Mouse (Mus musculus) limb, embryonic 14.5 days (tissue): ENCODE measurements at regions not wholly inside any gene's neighbourhood (a gene's known extent, or its start where the extent isn't known, plus 50 kb on each side); places are given as distances from the start of the nearest gene placed in this dataset.

Source experiments
- ATAC-seq: fragments of 200-750 bp; cut with Nextera tagmentation; 2 replicates; pipeline ENCODE4 v1.8.0; 2017; ENCODE audit warnings: low read depth, moderate number of reproducible peaks, moderate TSS enrichment; ENCODE audit not compliant: low FRiP score
- DNase-seq: peaks from one replicate; pipeline ENCODE4 v3.0.0-alpha.2; 2015; ENCODE audit warnings: low spot score
- H3K27ac ChIP-seq: fragments of 300-500 bp; sonication (generic); replicated peaks from 2 replicates; pipeline ENCODE4 v1.5.1; 2014; ENCODE audit warnings: low read depth, mild to moderate bottlenecking, low read length, moderate library complexity, mixed read lengths
- H3K27me3 ChIP-seq: fragments of 300-500 bp; sonication (generic); 2 replicates; pipeline ENCODE4 v1.6.1; 2014; ENCODE audit warnings: low read length, mixed read lengths; ENCODE audit not compliant: control insufficient read depth, insufficient read depth
- H3K36me3 ChIP-seq: fragments of 300-500 bp; sonication (generic); 2 replicates; pipeline ENCODE4 v1.6.1; 2014; ENCODE audit warnings: mild to moderate bottlenecking, low read length, moderate library complexity, mixed read lengths; ENCODE audit not compliant: control insufficient read depth, insufficient read depth
- H3K4me1 ChIP-seq: fragments of 300-500 bp; sonication (generic); 2 replicates; pipeline ENCODE4 v1.6.1; 2014; ENCODE audit warnings: antibody characterized with exemption, low read length, mixed read lengths; ENCODE audit not compliant: control insufficient read depth, insufficient read depth
- H3K4me2 ChIP-seq: fragments of 300-500 bp; sonication (generic); replicated peaks from 2 replicates; pipeline ENCODE4 v1.6.1; 2014; ENCODE audit warnings: low read depth, mild to moderate bottlenecking, low read length, moderate library complexity; ENCODE audit not compliant: severe bottlenecking
- H3K4me3 ChIP-seq: fragments of 300-500 bp; sonication (generic); replicated peaks from 2 replicates; pipeline ENCODE4 v1.5.1; 2014; ENCODE audit warnings: low read length
- H3K9ac ChIP-seq: fragments of 300-500 bp; sonication (generic); 2 replicates; pipeline ENCODE4 v1.6.1; 2014; ENCODE audit warnings: mild to moderate bottlenecking, low read depth, low read length, moderate library complexity; ENCODE audit not compliant: severe bottlenecking
- H3K9me3 ChIP-seq: fragments of 300-500 bp; sonication (generic); 2 replicates; pipeline ENCODE4 v1.6.1; 2016; ENCODE audit warnings: low read length; ENCODE audit not compliant: control insufficient read depth
- POLR2A ChIP-seq: fragments of 200-500 bp; IDR thresholded peaks from 2 replicates; pipeline ENCODE4 v1.8.0; 2012; ENCODE audit warnings: inconsistent platforms, mild to moderate bottlenecking, moderate library complexity, borderline replicate concordance; ENCODE audit not compliant: insufficient read depth, insufficient read length; ENCODE audit errors: extremely low read depth
- WGBS: fragments of 180-500 bp; shearing (Covaris S2); extraction: QIAGEN DNeasy Blood & Tissue Kit; methylation state at CpG from one replicate; pipeline ENCODE4 v1.1.7; 2014; 5-methylcytosine and 5-hydroxymethylcytosine counted together

DNA sequence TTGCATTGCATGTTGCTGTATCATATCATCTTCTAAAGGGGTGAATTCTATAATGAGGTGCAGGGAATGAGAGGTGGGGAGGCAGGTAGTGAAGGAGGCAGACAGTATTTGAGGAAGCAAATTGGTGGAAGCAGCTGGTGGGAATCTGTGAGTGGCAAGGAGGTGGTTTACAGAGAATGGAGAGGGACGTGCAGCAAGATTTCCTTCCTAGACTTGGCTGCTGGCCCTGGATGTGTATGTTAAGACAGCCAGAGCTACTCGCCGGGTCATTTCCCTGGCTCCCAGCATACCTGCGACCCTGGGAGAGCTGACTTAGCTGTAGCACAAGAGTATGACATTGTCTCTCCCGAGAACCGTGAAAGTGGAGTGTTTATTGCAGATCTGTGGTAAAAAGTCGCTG is 937.7 kb downstream of the Synb start:
- Histone ChIP-seq H3K36me3 (no peaks in the 10 kb centered on the region), H3K27ac (no peak overlapping the region), H3K27me3 (no peaks in the 10 kb centered on the region), H3K4me1 (no peaks in the 10 kb centered on the region), H3K9me3 (no peaks in the 10 kb centered on the region), H3K4me2 (no peak overlapping the region), H3K4me3 (no peak overlapping the region), H3K9ac (no peak overlapping the region)
- TF ChIP-seq POLR2A: no peak
- DNase-seq (no peak), ATAC-seq (no peak)
- 51% methylated on average over 7 of the region's 7 CpGs for WGBS

DNA sequence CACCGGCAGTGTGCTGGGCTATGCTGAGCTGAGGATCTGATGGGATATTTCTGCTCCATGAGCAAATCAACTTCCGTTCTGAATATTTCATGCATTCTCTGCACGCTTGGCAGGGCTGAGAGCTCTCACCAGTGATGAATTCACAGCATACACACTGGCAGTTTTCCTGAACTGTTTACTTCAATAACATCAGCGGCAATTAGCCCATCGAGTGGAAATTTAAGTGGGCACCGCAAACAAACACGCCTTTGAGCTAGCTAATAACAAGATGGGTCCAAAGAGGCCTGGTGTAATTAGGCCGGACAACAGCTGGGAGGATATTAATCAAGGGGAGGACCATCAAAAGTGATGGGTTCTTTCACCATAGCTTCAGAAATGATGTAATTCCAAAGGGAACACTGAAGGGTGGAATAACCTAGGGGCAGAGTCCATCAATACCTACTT is 938.6 kb downstream of the Synb start:
- H3K36me3 ChIP-seq: no peaks in the 10 kb centered on the region
- ATAC-seq (no peak), DNase-seq (no peak)
- H3K4me1 ChIP-seq: no peaks in the 10 kb centered on the region
- no peaks in the 10 kb centered on the region for H3K9me3 ChIP-seq
- 73% methylated on average over 8 of the region's 8 CpGs for WGBS
- no peaks in the 10 kb centered on the region for H3K27me3 ChIP-seq
- H3K27ac ChIP-seq: no peak overlapping the region
- no peak overlapping the region for H3K9ac ChIP-seq
- no peak for TF ChIP-seq POLR2A
- no peak overlapping the region for H3K4me2 ChIP-seq
- H3K4me3 ChIP-seq: no peak overlapping the region

DNA sequence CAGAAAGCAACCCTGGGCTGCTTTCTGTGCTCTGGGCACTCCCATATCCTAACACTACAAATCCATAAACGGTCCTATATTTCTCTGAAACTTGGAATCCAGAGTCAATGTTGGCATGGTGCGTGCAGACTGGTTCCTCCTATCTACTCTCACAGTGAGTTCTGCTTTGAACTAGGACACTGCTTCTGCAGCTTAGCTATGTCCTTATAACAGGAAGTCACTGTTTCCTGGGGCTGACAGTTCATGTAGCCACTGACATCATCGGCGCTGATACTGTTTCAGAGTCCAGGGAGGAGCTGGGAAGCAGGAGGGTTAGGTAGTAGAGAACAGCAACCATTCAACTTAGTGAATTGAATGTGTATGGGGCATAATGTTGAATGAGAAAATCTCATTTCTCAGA is 948.6 kb downstream of the Synb start:
- Histone ChIP-seq H3K27ac (no peak overlapping the region), H3K36me3 (no peaks in the 10 kb centered on the region), H3K9ac (no peak overlapping the region), H3K27me3 (no peaks in the 10 kb centered on the region), H3K9me3 (no peaks in the 10 kb centered on the region), H3K4me1 (no peaks in the 10 kb centered on the region), H3K4me3 (no peak overlapping the region), H3K4me2 (no peak overlapping the region)
- DNase-seq: no peak
- no peak for TF ChIP-seq POLR2A
- 73% methylated on average over 4 of the region's 4 CpGs for WGBS
- ATAC-seq: no peak

DNA sequence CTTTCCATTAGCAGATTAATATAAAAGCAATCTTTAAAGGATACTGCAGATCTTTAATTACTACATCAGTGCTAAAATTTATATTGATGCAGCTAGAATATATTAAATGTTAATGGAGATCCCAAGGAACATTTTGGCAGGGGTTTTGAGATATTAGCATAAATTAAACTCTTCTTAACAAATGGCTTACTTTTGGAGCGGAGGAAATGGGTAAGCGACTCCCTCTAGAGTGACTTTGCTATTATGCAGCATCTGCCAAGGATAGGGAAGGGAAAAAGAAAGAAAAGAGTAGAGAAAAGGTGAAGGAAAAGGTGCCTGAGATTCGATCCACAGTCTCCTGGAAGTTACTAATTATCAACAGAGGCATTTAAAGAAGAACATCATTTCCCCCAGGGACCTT is 949.4 kb downstream of the Synb start:
- DNase-seq (no peak), ATAC-seq (no peak)
- no peaks in the 10 kb centered on the region for H3K4me1 ChIP-seq
- H3K27ac ChIP-seq: no peak overlapping the region
- TF ChIP-seq POLR2A: no peak
- no peak overlapping the region for H3K4me2 ChIP-seq
- WGBS: 71% methylated on average over 3 of the region's 3 CpGs
- H3K27me3 ChIP-seq: no peaks in the 10 kb centered on the region
- no peak overlapping the region for H3K4me3 ChIP-seq
- no peak overlapping the region for H3K9ac ChIP-seq
- no peaks in the 10 kb centered on the region for H3K36me3 ChIP-seq
- H3K9me3 ChIP-seq: no peaks in the 10 kb centered on the region

DNA sequence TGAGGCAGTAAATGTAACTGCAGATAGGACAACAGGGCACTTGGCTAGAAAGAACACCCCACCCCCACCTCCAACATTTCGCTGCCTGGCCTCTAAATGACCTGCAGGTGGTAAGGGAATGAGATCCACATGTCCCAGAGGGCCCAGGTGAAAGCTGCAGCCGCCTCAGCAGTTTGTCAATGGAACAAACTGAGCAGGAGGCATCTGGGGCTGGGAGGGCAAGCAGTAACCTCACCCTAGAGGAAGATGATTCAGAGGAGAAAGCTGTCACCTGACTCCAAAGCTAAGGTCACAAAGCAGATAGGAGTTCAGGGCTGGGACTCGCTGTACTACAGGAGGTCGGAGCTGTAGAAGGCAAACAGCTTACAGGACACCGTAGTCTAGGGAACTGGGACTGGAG is 955.7 kb downstream of the Synb start:
- Histone ChIP-seq H3K4me1 (peaks cover 8% of the 10 kb centered on the region; the same call in 1 of the 2 replicates), H3K4me3 (no peak overlapping the region), H3K9me3 (no peaks in the 10 kb centered on the region), H3K27me3 (no peaks in the 10 kb centered on the region), H3K27ac (no peak overlapping the region), H3K4me2 (no peak overlapping the region), H3K9ac (no peak overlapping the region), H3K36me3 (no peaks in the 10 kb centered on the region)
- WGBS: 28% methylated on average over 5 of the region's 5 CpGs
- ATAC-seq (no peak), DNase-seq (no peak)
- no peak for TF ChIP-seq POLR2A

DNA sequence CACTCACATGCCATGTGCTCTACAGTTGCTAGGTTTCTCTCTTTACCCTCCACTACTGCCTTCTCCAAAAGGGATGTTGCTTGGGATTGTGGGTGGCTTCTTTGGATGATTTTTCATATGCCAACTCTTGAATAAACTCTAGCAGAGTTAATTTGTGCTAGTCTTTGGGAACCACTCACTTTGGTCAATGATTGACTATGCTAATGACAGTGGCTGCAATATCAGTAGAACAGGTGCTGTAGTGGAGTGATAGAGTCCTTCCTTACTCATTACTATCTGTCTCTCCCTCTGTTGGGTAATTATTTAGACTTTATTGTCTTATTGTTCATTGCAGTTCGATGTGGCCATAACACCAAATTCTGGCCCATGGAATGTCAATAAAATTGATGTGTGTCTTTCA is 969.0 kb downstream of the Synb start:
- H3K4me2 ChIP-seq: no peak overlapping the region
- H3K27ac ChIP-seq: no peak overlapping the region
- H3K9me3 ChIP-seq: no peaks in the 10 kb centered on the region
- ATAC-seq: no peak
- WGBS: 94% methylated on average over 1 of the region's 1 CpGs
- TF ChIP-seq POLR2A: no peak
- no peaks in the 10 kb centered on the region for H3K36me3 ChIP-seq
- DNase-seq: no peak
- no peaks in the 10 kb centered on the region for H3K4me1 ChIP-seq
- H3K9ac ChIP-seq: no peak overlapping the region
- no peaks in the 10 kb centered on the region for H3K27me3 ChIP-seq
- no peak overlapping the region for H3K4me3 ChIP-seq
